Mouse (Mus musculus): ENCODE measurements around the gene Susd4. TPM values are rescaled to one million over a fixed set of nuclear protein-coding genes. Genes with fewer than 3 reads are reported as not detected.

The Susd4 gene
- polyA plus RNA-seq, 1 experiment, result 1.1 TPM

DNA sequence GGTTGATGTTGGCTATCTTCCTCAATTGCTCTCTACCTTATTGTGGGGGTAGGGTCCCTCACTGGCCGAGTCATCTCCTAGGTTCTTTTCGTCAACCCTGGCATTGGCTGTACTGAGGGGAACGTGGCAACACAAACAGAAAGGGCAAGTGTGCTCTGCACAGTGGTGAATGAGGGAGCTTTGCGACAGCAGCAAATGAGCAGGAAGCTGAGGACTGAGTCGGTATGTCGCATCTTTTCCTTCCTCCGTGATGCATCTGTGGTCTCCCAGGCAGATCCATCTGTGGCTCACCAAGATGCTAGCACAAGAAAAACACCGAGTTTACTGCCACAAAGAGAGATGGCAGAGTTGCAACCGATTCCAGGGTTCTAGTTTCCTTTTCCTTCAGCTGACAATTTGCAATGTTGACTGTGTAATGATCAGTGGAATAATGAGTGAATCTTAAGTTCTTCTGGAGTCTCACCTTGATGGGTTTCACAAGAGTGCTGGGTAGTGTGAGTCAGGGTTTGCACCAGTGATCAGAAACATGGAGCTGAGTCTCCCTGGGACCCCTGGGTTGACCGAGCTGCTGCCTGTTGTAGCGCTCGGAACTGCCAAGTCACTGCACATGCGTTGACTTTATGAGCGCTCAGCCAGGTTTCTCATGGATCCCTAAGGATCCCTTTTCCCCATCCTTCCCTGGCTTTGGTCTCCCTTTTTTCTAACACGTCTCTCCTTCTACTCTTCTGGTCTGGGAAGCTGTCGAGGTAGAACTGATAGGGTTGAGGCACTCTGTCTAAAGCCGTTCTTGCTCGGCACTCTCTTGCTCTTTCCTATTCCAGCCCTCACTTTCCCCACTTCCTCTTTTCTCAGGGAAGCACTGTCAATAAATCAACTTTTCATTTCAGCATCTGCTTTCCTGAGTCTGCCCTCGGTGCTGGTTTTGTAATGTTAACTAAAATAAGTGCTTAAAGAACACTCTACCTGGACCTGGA lies 164.5 kb downstream of the Susd4 start:
- Histone ChIP-seq H3K36me3 (ENCODE audit: control insufficient read depth, insufficient read depth, low read length) (no peaks in the 10 kb centered on the region), H3K4me3 (ENCODE audit: control insufficient read depth, low read depth, low read length) (no peak overlapping the region)
- TF ChIP-seq CTCF (IDR thresholded peaks at IDR 0.05; ENCODE audit: control insufficient read depth, insufficient read depth, insufficient replicate concordance, low read depth, low read length), result no peak
- no peak for TF ChIP-seq POLR2A (IDR thresholded peaks at IDR 0.05; ENCODE audit: control insufficient read depth, low read depth, low read length)

DNA sequence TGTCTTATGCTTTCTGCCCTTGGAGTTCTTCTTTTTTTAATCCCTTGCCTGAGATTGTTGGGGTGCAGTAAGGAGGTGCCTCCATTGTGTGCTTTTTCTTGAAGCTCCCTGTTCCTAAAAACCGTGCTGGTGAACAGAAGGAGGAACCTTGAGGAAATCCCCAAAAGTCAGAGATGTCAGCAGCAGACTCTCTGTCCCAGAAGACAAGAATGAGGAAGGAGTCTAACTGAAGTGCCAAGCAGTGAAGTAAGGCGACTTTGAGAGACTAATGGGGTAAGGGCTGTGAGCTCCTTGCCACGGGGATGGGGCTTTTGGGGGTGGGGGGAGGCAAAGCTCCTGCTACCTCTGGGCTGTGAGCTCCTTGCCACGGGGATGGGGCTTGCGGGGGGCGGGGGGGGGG lies 171.8 kb downstream of the Susd4 start:
- Histone ChIP-seq H3K4me1 (ENCODE audit: control insufficient read depth, insufficient read depth, low read length) (no peaks in the 10 kb centered on the region), H3K4me3 (ENCODE audit: control insufficient read depth, low read depth, low read length) (no peak overlapping the region), H3K36me3 (ENCODE audit: control insufficient read depth, insufficient read depth, low read length) (no peaks in the 10 kb centered on the region), H3K27me3 (ENCODE audit: control insufficient read depth, insufficient read depth, low read length) (no peaks in the 10 kb centered on the region), H3K27ac (ENCODE audit: control insufficient read depth, insufficient read depth, low read depth, low read length) (no peak overlapping the region)
- TF ChIP-seq POLR2A (IDR thresholded peaks at IDR 0.05; ENCODE audit: control insufficient read depth, low read depth, low read length) (no peak), CTCF (IDR thresholded peaks at IDR 0.05; ENCODE audit: control insufficient read depth, insufficient read depth, insufficient replicate concordance, low read depth, low read length) (no peak)

More for the DNA sequence above, 164.5 kb downstream of the Susd4 start:
- Histone ChIP-seq H3K27ac (ENCODE audit: control insufficient read depth, insufficient read depth, low read depth, low read length) (no peak overlapping the region), H3K4me1 (ENCODE audit: control insufficient read depth, insufficient read depth, low read length) (no peaks in the 10 kb centered on the region), H3K27me3 (ENCODE audit: control insufficient read depth, insufficient read depth, low read length) (no peaks in the 10 kb centered on the region)

DNA sequence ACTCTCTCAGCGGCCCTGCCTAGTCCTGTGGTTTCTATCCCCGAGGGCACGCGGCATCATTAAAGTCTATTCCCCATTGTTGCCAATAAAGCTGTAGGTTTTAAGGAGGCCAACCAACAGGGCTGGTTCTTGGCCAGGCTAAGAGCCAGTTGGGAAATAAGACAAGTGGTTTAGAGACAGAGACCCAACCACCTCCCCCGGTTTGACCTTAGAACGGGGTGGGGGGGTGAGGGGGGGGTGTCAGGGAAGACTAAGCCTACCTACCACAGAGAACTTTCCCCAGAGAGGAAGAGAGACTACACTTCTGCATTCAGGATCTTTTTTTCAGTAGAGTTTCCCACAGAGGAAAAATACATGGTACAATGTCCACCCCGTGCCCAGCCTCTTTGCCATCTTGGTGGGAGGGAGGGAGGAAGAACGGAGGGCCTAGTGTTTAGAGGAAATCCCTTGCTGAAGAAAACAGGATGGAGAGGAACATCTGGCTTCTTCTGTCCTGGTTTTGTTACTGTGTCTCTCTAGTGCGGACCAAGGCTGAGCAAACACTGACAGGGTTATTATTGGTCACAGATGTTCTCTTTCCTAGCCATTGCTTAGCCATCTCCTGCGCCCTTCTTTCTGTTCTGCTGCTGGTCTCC lies 173.9 kb downstream of the Susd4 start:
- Histone ChIP-seq H3K27ac (ENCODE audit: control insufficient read depth, insufficient read depth, low read depth, low read length) (no peak overlapping the region), H3K4me3 (ENCODE audit: control insufficient read depth, low read depth, low read length) (no peak overlapping the region), H3K27me3 (ENCODE audit: control insufficient read depth, insufficient read depth, low read length) (no peaks in the 10 kb centered on the region), H3K4me1 (ENCODE audit: control insufficient read depth, insufficient read depth, low read length) (no peaks in the 10 kb centered on the region), H3K36me3 (ENCODE audit: control insufficient read depth, insufficient read depth, low read length) (no peaks in the 10 kb centered on the region)
- TF ChIP-seq POLR2A (IDR thresholded peaks at IDR 0.05; ENCODE audit: control insufficient read depth, low read depth, low read length) (no peak), CTCF (IDR thresholded peaks at IDR 0.05; ENCODE audit: control insufficient read depth, insufficient read depth, insufficient replicate concordance, low read depth, low read length) (no peak)

DNA sequence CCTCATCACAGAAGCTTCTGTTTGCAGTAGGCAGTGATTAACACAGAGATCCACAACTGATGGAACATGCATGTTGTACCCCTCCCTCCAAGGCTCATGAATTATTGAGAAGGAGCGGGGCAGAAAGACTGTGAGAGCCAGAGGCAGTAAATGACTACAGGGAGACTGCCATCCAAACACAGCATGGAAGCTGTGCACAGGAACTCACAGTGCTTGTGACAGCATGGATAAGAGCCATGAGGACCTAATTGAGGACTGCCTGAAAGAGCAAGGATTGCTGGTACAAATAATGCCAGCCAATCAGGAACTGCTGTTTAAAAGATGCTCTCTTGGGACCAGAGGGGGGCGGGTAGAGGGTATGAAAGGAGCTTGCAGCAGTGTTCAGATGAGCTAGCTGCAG lies 178.3 kb downstream of the Susd4 start:
- H3K27ac ChIP-seq (ENCODE audit: control insufficient read depth, insufficient read depth, low read depth, low read length), result no peak overlapping the region
- no peak overlapping the region for H3K4me3 ChIP-seq (ENCODE audit: control insufficient read depth, low read depth, low read length)
- H3K4me1 ChIP-seq (ENCODE audit: control insufficient read depth, insufficient read depth, low read length), result no peaks in the 10 kb centered on the region
- H3K36me3 ChIP-seq (ENCODE audit: control insufficient read depth, insufficient read depth, low read length), result no peaks in the 10 kb centered on the region
- no peak for TF ChIP-seq POLR2A (IDR thresholded peaks at IDR 0.05; ENCODE audit: control insufficient read depth, low read depth, low read length)
- TF ChIP-seq CTCF (IDR thresholded peaks at IDR 0.05; ENCODE audit: control insufficient read depth, insufficient read depth, insufficient replicate concordance, low read depth, low read length), result no peak
- H3K27me3 ChIP-seq (ENCODE audit: control insufficient read depth, insufficient read depth, low read length), result no peaks in the 10 kb centered on the region

DNA sequence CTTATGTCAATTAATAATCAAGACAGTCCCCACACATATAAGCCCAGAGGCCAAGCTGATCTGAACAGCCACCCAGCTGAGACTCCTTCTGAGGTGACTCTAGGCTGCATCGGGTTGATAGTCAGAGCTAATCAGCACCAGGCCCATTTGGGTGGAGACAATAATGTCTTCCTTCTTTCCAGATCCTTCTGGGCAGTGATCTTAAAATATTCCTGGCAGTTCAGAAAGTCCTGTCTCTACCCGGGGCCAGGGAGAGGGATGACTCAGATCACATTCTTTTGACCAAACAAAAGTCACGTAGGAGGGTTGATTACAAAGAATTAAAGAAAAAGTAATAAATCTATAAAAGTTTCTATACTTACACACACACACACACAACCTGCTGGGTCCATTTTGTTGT lies 180.3 kb downstream of the Susd4 start:
- Histone ChIP-seq H3K27ac (ENCODE audit: control insufficient read depth, insufficient read depth, low read depth, low read length) (no peak overlapping the region), H3K36me3 (ENCODE audit: control insufficient read depth, insufficient read depth, low read length) (no peaks in the 10 kb centered on the region), H3K4me3 (ENCODE audit: control insufficient read depth, low read depth, low read length) (no peak overlapping the region), H3K27me3 (ENCODE audit: control insufficient read depth, insufficient read depth, low read length) (no peaks in the 10 kb centered on the region), H3K4me1 (ENCODE audit: control insufficient read depth, insufficient read depth, low read length) (no peaks in the 10 kb centered on the region)
- TF ChIP-seq POLR2A (IDR thresholded peaks at IDR 0.05; ENCODE audit: control insufficient read depth, low read depth, low read length), result no peak
- no peak for TF ChIP-seq CTCF (IDR thresholded peaks at IDR 0.05; ENCODE audit: control insufficient read depth, insufficient read depth, insufficient replicate concordance, low read depth, low read length)

DNA sequence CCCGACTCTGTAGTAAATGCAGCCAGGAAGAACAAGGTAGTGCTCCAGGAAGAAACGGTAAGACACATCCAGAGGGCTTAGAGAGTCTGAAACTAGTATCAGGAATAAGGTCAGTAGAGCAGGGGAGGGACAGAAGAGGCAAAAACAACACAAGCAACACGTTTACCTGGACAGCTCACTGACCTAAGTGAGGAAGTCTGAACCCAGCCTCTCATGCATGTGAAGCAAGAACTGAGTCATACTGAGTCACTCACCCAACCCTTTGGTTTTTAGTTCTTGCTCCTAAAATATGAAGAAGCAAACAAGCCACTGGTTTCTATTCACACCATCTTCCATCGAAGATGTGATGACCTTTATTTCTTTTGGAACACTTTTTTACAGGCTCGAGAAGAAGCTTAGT lies 181.0 kb downstream of the Susd4 start:
- Histone ChIP-seq H3K36me3 (ENCODE audit: control insufficient read depth, insufficient read depth, low read length) (no peaks in the 10 kb centered on the region), H3K4me1 (ENCODE audit: control insufficient read depth, insufficient read depth, low read length) (no peaks in the 10 kb centered on the region), H3K27me3 (ENCODE audit: control insufficient read depth, insufficient read depth, low read length) (no peaks in the 10 kb centered on the region), H3K27ac (ENCODE audit: control insufficient read depth, insufficient read depth, low read depth, low read length) (no peak overlapping the region), H3K4me3 (ENCODE audit: control insufficient read depth, low read depth, low read length) (no peak overlapping the region)
- TF ChIP-seq POLR2A (IDR thresholded peaks at IDR 0.05; ENCODE audit: control insufficient read depth, low read depth, low read length) (no peak), CTCF (IDR thresholded peaks at IDR 0.05; ENCODE audit: control insufficient read depth, insufficient read depth, insufficient replicate concordance, low read depth, low read length) (no peak)

DNA sequence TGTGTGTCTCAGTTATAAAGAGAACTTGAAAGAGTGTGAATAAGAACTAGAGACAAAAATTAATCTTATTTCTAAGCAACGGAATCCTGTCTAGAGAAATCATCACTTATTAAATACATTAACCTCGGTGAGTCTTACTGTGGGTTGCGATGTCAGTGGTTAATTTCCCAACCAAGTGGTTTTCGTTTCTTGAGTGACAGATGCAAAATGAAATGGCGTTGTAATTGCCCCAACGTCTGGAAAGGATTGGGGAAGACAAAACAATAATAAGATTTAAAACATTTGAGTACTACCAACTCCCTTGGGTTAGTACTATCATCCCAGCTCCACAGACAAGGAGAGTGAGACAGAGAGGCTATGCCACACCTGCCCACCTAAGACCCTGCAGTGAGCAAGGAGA lies 181.9 kb downstream of the Susd4 start:
- no peaks in the 10 kb centered on the region for H3K4me1 ChIP-seq (ENCODE audit: control insufficient read depth, insufficient read depth, low read length)
- no peak overlapping the region for H3K4me3 ChIP-seq (ENCODE audit: control insufficient read depth, low read depth, low read length)
- no peaks in the 10 kb centered on the region for H3K36me3 ChIP-seq (ENCODE audit: control insufficient read depth, insufficient read depth, low read length)
- TF ChIP-seq POLR2A (IDR thresholded peaks at IDR 0.05; ENCODE audit: control insufficient read depth, low read depth, low read length) (no peak), CTCF (IDR thresholded peaks at IDR 0.05; ENCODE audit: control insufficient read depth, insufficient read depth, insufficient replicate concordance, low read depth, low read length) (no peak)
- no peak overlapping the region for H3K27ac ChIP-seq (ENCODE audit: control insufficient read depth, insufficient read depth, low read depth, low read length)
- H3K27me3 ChIP-seq (ENCODE audit: control insufficient read depth, insufficient read depth, low read length), result no peaks in the 10 kb centered on the region

Other genes with a start within 250 kb of the Susd4 start
- gene Capn2, start 246.3 kb upstream of the Susd4 start, polyA plus RNA-seq (2012; rRNA removed), result 2.4 and 2.8 TPM in 2 replicates
- gene Capn8, start 198.9 kb upstream of the Susd4 start, polyA plus RNA-seq (2012; rRNA removed), result 1.4 and 1.5 TPM in 2 replicates
- gene Ccdc185, start 14.7 kb upstream of the Susd4 start, polyA plus RNA-seq (2012; rRNA removed), result 206 and 220 TPM in 2 replicates
- gene Tlr5, start 190.9 kb downstream of the Susd4 start, polyA plus RNA-seq (2012; rRNA removed), result 0.35 and 0.89 TPM in 2 replicates

All from testis, adult 2 months (tissue).